Mouse (Mus musculus) liver, postnatal 0 days (tissue): ENCODE data around the gene Gna12.

Experiments
- CTCF ChIP-seq: sonication (generic); IDR thresholded peaks from 2 replicates; pipeline ENCODE4 v1.5.1; 2016; ENCODE audit warnings: antibody characterized with exemption, low read depth
- EP300 ChIP-seq: IDR thresholded peaks from 2 replicates; pipeline ENCODE4 v1.6.1; 2016; ENCODE audit warnings: antibody characterized with exemption, low read depth, mild to moderate bottlenecking

DNA sequence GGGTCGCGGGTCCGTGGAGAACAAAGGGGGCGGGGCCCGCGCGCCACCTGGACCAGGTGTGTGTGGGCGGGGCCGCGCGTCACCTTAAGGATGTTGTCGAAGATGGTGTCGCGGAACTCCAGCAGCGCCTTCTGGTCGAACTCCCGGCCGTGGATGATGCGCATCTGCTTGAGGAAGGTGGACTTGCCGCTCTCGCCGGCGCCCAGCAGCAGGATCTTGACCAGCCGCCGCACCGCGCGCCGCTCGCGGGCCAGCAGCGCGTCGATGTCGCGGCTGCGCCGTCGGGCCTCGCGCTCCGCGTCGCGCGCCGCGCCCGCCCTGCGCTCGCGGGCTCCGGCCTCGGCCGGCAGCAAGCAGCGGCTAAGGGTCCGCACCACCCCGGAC lies 328 bp downstream of the Gna12 start:
- TF ChIP-seq EP300 = no peak
- no peak for TF ChIP-seq CTCF
